Mouse (Mus musculus): Measurements from ENCODE around the gene Il20rb.

The Il20rb gene

DNA sequence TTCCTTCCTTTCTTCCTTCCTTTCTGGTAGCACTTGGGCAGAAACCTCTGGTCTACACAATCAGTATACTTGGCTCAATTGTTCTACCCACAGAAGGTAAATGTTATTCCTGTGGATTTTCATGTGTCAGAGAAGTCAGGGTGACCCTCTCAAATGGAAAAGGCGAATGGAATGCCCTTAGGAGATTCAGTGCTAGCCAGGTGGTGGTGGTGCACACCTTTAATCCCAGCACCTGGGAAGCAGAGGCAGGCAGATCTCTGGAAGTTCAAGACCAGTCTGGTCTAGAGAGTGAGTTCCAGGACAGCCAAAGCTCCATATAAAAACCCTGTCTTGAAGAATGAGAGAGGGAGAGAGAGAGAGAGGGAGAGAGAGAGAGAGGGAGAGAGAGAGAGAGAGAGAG is 16.4 kb downstream of the Il20rb start:
- DNase-seq = no peak

DNA sequence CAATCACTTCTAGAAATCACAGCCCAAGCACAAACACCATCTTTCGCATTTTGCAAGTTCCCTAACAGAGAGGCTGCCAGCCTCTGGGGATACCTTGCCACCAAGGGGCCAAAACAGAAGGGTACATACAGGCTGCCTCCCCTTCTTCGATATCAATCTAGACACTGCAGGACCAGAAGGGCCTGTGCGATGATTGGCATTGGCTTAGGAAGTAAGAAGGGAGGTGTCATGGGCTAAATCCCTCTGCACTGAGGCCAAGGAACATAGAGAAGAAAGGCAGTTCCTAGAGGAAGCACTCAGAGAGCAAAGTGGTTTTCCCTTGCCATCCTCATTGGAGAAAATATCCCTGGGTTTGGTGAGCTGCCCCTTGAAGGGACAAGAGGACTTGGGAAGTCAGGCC is 16.9 kb downstream of the Il20rb start:
- DNase-seq = no peak

DNA sequence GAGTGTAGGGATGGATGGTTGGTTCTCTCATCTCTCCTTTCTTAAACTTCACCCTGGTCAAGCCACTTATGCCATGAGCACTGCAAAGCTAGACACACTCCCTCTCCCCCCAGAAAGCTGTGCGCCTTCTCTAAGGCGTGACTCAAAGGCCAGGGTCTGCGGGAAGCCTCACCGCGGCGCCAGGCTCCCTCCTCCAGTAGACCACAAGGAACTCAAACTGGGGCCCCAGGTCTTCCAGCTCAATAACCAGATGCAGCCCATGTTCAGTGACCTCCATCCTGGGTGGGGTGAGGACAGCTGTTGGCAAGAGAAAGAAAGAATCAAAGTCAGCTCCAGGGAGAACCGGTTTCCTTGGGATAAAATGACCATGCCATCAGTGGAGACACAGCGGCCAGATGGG is 18.4 kb downstream of the Il20rb start:
- no peak for DNase-seq

DNA sequence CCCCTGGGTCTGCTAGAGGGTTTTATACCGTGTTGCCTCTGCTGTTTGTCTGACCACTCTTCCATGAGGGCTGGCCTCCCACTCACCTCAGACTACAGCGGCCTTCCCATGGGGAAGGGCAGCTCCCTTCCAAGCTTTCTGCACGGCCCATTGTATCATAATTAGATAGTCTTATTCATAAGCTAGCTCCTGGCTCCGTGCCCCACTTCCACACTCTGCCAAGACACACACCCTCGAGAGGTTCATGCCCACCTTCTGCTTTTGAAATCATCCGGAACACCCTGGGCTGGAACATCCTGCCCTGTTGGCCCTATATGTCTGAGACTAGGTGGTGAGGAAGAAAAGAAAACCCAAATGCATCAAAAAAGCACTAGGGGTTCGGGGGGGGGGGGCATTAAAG is 18.9 kb downstream of the Il20rb start:
- DNase-seq = no peak

DNA sequence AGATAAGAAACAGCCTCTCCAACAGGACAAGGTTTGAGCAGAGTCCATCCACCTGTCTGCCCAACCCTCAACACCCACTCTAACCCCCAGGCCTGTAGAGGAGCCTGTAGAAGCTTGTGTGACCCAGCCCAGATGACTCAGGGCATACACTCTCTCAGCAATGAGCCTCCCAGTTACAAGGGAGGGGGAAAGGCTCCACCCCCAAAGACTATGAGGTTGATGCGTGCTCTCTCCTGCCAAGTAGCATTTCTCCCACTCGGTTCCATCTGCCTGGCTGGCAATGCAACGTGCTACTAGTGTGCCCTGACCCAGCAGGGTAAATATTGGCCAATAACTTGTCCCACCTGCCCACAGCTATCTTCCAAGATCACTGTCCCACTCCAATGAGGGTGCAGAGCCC is 19.8 kb downstream of the Il20rb start:
- peak; percentile 71 for DNase-seq

DNA sequence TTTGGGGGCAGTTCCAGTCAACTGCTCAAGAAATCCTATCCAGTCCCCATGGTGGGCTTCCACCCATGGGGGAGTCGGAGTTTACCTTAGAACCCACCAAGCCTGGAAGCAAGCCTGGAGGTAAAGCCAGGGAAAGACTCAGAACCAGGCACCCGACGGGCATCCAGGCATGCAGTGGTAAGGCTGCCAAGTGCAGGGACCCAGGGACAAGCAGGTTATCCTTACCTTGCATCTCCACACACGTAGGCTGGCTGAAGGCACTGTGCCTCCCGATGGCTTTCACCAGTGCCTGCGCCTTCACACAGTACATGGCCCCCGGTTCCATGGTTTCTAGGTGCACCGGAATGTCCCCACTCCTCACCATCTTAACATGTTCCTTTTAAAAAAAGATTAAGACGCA is 20.6 kb downstream of the Il20rb start:
- DNase-seq = no peak

DNA sequence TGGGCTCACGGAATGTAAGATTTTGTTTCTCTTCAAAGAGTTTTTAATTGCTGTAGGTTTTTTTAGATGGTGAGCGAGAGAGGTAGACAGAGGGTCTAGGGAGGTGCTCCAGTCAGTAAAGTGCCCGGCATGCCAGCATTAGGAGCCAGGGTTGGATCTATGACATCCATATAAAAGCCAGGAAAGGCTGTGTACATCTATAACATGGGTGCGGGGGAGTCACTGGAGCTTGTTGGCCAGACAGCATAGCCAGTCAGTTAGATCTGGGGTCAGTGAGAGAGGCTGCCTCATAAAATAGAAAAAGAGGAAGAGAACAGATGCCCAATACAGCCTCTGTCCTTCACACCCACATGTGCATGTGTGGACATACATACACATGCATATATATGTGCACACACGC is 21.2 kb downstream of the Il20rb start:
- DNase-seq = no peak

DNA sequence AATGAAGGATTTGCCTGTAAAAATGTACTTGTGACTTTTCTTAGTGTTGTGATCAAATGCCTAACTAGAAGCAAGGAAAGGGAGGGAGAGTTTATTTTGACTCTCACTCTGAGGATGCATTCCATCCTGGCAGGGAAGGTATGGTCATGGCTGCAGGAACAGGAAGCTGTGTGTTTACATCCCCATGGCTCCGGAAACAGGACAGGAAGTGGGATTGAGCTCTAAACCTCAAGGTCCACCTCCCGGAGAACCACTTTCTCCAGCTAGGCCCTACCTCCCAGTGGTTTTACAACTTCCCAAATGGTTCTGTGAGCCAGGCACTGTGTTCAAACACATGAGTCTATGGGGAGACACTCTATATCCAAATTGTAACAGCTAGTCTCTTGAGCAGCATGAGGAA is 22.8 kb downstream of the Il20rb start:
- DNase-seq = no peak

DNA sequence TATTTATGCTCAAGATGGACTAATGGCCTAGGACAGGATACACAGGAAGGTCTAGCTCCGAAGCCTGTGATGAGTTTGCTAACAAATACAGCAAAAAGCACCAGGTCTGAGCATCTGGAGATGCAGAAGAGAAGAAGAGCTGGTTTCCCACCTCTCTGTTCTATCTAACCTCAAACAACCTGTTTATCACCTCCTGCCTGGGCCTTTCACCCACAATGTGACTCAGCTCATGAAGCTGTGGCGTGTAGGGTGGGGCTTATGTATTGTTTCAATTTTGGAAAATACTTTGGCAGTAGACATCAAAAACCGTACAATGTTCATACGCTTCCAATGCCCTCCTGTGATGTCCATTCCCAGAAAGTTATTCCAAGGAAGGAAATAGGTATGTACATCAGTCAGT is 24.5 kb downstream of the Il20rb start:
- no peak for DNase-seq

DNA sequence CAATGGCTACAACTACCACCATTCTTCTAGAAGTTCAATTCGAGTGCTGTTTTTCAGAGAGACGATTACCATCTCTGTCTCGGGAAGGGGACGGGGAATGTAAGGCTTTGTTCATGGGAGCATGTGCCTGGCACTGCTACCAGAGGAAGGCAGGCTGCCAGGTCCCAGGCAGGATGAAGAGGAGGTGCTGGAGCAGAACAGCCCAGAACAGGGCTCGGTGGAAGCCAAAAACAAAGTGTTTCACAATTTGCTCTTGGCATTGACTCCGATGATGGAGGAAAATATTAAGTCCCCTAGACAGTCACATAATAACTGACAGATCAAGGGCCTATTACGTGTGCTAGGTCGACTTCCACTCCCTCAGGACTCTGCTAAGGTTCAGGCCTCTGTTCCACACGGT is 24.9 kb downstream of the Il20rb start:
- DNase-seq = peak; percentile 88

DNA sequence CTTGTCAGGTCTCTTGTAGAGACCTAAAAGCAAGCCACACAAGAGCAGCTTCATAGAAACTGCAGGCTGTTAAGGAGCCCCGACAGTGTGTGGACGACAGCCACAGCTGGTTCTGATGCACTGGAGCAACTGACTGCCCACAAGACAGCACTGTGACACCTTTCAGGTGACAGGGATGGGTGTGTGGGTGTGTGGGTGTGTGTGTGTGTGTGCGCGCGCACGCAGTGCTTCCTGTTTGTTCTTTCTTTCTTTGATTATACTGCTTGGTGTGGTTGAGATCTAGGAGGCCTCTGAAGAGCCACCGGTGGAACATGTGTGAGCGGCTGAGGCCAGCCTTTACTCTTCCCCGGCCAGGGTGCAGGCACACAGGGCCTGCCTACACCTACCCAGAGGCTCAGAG is 26.4 kb downstream of the Il20rb start:
- DNase-seq = no peak

DNA sequence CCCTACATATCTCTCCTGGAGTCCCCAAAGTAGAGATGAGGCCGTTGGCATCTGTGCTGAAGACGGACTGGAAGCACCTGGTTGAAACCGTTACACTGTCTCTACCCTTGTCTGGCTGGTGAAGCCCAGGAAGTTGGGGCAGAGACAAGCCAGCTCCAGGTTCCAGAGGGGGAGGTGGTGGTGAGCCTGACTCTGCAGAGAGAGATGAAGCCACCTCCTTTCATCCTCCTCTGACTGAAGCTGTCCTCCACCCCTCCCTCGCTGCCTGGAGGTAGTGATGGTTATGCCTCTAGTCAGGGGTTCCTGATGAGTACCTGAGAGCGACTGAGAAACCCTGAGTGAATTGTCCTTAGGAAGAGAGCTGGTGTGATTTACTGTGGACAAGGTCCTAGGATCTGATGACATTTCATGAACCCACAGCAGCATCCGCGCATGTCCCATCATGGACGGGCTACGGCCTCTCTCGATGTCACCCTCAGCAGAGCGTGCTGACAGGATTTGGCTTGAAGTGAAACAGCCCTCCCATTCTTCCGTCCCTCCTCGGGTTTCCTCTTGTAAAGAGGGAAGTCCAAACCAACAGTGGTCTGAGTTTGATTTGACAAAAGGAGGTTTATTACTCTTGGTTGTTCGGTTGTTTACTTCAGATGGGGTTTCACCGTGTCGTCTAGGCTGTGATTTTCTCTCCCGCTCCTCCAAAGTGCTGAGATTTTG is 28.5 kb downstream of the Il20rb start:
- DNase-seq = no peak

DNA sequence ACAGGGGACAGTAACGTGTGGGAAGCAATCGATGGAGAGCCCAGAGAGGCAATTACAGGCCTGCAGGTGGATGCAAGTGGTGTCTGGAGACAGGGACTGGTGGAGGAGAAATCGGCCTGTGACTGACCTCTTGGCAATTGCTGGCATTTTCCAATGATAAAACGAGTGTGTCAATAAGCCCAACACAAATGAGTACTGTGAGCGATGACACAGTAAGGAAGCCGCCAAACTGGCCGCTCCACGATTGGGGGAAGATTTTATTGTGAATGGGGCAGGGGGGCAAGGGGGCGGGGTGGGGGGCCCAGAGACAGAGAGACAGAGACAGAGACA is 32.0 kb downstream of the Il20rb start:
- DNase-seq = no peak

DNA sequence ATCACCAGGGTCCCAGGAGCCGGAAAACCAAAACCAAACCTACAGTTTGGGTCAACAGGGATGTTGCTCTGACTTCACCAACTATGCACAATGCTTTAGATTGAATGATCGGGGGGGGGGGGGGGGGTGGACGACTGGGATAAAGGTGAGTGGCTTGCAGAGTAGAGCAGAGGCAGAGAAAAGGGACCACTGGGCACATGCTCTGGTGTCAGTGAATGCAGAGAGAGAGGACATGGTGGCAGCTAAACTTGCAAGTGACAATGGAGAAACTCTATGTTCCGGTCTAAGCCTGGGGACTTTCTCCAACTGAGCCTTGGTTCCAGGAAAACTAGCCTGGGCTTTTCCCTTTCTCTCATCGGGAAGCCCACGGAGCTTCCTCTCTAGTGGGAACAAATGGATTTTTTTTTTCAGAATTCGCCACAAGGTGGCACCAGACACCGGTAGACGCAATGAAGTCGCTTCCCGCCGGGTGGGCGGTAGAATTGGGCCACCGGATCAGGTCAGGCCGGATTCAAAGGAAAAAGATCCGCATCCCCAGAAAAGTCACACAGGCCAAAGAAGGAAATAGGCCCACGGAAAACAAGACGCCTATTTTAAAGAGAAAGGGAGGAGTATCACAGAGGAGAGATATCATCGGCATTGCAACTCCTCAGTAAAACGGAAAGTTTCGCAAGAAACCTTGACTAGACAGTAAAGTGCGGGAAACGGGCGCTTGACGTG is 32.5 kb downstream of the Il20rb start:
- peak; percentile 72 for DNase-seq

DNA sequence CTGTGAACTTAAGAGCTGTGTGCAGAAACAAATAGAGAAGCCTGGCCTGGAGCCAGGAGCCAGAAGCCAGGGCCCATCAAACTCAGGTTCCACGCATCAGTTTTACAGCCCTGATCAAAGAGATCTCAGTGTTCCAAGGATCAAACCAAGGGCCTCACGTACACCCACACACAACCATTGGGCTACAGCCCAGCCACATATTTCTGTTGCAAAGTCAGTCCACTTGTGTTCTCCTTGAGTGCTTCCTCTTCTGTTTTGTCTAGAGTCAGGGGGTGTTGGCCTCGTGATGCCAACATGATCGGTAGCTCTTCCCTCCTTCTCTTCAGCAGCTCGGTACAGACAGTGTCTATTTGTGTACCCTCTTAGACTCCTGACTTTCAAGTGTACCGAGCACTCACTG is 34.2 kb downstream of the Il20rb start:
- peak; percentile 85 for DNase-seq

DNA sequence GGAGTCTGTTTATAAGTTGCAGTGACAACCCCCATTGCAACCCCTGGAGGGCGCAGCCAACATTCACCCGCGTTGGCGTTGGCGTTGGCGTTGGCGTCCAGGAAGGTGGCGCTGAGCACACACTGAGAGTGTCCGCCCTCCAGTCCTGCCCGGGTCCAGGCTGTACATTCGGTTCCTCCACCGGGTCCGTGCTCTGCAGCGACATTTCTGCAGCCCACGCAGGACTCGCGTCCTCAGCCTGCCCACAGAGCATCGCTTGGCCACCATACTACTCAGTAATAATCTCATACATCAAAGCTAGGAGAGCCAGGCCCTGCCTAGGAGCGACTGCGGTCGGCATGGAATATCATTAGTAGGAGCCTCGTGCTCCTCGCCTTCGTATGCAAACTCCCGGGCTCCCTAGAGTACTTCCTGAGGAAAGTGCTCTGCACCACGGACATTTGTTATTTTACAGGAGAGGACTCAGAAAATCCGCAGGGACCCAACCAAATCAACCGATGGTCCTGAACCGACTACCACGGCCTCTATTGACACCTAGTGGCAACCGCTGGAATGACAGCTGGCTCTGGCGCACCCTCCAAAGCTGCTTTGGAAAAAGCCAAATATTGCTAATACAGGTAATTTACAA is 40.4 kb downstream of the Il20rb start:
- peak; percentile 44 for DNase-seq

DNA sequence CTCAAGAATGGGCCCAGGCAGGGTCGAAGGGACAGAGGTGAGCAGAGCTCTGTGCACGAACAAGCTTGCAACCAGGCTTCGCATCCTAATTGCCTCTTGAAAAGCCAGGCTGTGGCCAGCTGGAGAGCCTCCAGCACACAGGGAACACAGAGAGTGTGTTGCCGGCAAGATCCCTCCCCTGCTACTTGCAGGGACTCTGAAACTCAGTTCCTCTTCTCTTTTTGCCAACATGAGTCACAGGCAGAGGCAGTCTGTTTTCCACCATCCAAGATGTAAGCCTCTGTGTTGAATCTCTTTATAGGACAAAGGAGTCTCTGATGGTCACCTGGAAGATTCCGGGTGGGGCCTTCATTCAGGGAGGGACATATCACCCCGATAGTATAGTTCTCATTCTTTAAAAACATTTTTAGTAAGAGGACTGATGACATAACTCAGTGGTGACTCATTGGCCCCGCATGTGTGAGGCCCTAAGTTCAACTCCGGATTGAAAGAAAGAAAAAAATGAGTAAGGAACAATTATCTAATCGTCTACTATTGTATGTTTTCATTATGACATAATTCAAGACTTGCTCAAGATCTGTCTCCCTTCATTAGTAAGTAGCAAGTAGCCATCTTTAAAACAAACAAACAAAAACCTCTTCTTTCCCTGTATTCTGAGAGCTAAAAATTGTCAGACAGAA is 46.3 kb downstream of the Il20rb start:
- peak; percentile 57 for DNase-seq

DNA sequence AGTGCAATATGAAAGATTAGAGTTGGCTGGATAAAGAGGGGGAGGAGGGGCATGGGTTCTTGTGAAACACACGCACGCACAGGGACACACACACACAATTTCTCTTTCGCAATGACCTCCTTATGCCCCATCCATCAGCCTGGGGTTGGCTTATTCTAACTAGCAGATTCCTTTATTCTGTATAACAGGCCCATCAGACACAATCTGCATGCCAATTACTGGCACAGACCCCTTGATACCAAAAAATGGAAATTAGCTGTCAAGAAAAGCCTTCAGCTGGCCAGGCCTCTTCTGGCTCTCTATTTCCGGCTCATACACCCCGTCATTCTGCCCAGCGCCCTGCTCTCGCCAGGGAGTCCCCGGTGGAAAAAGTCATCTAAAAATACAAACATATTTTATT is 47.1 kb downstream of the Il20rb start:
- DNase-seq = no peak

DNA sequence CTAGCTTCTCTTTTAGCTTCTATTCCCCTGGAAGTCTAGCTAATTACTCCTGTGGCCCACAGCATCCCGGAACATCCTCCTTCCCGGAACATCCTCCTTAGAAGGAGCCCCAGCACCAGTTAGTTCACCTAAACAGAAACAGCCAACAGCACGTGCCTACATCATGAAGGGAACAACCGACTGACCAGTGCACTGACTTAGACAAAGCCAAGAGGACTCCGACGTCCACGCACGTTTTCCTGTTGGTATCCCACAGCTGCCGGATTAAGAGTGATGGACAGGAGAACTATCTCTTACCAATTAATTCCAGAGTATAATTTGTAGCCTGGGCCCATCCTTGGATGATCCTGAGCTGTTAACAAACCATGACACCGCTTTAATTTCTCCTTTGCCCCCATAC is 47.6 kb downstream of the Il20rb start:
- DNase-seq = no peak

DNA sequence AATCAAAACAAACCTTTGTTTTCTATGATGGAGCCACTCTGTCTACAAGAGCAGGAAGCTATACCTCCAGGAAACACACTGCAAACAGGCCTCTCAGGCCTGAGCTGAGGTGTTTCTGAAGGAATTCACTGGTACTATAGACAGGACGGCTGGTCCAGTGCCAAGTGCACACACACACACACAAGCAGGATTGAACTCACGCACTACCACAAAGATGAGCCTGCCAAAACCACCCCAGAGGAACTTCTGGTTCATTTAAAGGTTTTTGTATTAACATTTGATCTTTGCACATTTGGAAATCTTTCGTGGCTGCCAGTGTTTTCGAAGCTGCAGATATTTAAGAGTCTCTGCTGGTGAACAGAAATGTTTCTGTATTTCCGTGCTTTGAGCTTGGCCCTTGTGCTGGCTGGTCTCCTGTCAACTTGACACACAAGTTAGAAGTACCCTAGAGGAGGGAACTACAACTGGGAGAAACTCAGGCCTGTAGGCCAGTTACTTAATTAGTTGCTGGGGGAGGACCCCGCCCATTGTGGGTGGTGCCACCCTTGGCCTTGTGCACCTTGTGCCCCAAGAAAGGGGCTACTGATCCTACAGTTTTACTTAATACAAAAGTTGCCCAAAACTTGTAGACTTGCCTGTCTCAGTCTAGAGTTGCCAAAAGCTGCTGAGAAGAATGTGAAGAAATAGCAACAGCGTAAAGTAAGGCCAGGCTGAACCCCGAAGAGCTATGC is 49.6 kb downstream of the Il20rb start:
- no peak for DNase-seq

DNA sequence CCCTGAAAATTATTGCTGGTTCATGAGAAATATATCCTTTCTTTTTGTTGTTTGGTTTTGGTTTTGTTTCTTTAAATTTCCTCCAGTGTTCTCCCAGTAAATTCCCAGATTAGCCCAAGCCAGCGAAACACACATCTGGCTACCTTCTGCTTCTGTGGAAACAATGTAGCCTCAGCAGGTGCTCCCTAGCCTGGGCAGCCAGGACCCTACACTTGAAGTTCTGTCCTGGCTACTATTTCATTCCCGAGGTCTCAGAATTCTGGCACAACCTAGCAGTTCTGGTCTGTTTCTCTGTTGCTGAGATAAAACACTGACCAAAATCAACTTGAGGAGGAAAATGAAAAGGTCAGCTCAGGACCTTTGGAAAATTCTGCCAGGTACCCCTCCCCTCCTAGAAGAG is 55.2 kb downstream of the Il20rb start:
- DNase-seq = no peak

DNA sequence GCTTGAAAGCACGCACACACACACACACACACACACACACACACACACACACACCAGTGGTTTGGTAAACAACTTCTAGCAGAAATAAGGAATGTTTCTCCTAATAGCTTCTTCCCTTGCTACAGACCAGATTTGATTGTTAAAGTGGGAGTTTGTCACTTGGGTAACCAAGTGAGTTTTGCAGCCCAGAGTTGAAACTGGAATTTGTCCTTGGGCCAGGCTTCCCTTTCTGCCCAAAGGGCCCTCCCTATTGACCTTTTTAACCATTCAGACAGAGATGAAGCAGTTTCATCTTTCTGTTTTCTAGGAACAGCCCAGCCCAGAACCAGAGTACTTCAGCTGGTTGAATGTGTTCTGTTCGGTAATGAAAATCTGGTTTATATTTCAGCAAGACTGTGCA is 55.7 kb downstream of the Il20rb start:
- no peak for DNase-seq

DNA sequence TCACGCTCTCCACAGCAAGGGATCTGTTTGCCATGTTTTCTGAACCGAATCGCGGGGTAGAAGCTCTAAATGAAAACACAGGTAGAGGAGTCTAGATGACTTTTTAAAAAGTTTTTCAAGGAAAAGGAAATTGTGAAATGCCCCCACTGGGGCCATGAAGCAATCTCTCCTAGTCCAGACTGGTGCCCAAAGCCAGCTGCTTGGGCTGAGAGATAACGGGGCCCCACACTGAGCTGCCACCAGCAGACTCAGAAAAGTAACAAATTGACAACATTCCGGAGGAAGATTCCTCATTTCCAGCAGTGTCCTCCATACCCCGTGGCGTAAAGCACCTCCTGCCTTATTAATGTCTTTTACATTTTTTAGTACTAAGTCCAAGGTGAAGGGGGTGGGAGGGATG is 66.9 kb downstream of the Il20rb start:
- DNase-seq = no peak
